Mouse (Mus musculus) MEL (cell line): Measurements from ENCODE around the gene Agbl2. TPM values are rescaled to one million over a fixed set of nuclear protein-coding genes. Genes with fewer than 3 reads are reported as not detected.

Experiments
- DNase-seq: peaks from one replicate; pipeline ENCODE4 v3.0.0; 2011; ENCODE audit warnings: low read depth, low spot score
- H3K27ac ChIP-seq: 2 replicates; pipeline ENCODE4 v1.5.1; 2012; ENCODE audit warnings: low read depth, mild to moderate bottlenecking, control low read depth, low read length, moderate library complexity; ENCODE audit not compliant: control insufficient read depth
- H3K27me3 ChIP-seq, 2 experiments: fragments of 150-350 bp in 1 of 2; sonication (generic) in 1 of 2; 2 replicates each; pipeline ENCODE4 v1.6.1; 2012; ENCODE audit warnings: low read length in 2 of 2, mild to moderate bottlenecking in 2 of 2, improper control_type of control experiment in 1 of 2, moderate library complexity in 1 of 2; ENCODE audit not compliant: insufficient read depth in 2 of 2, control insufficient read depth in 1 of 2
- H3K36me3 ChIP-seq, 2 experiments: 2 replicates each; pipeline ENCODE4 v1.6.1; 2012 to 2014; ENCODE audit warnings: low read length in 2 of 2, improper control_type of control experiment in 1 of 2, inconsistent platforms in 1 of 2, mild to moderate bottlenecking in 1 of 2; ENCODE audit not compliant: insufficient read depth in 2 of 2, control insufficient read depth in 1 of 2
- H3K4me1 ChIP-seq, 2 experiments: fragments of 150-350 bp in 1 of 2; sonication (generic) in 1 of 2; 2 replicates each; pipeline ENCODE4 v1.6.1; 2012; ENCODE audit warnings: low read length in 2 of 2, improper control_type of control experiment in 1 of 2, mild to moderate bottlenecking in 1 of 2; ENCODE audit not compliant: insufficient read depth in 2 of 2, control insufficient read depth in 1 of 2
- H3K4me3 ChIP-seq, 2 experiments: fragments of 150-350 bp in 1 of 2; sonication (generic) in 1 of 2; 2 replicates each; pipeline ENCODE4 v1.5.1; 2012; ENCODE audit warnings: low read depth in 2 of 2, low read length in 2 of 2, mild to moderate bottlenecking in 2 of 2, moderate library complexity in 2 of 2, control low read depth in 1 of 2, improper control_type of control experiment in 1 of 2; ENCODE audit not compliant: control insufficient read depth in 1 of 2, insufficient read depth in 1 of 2
- H3K79me2 ChIP-seq: 2 replicates; pipeline ENCODE4 v1.6.1; 2012; ENCODE audit warnings: mild to moderate bottlenecking, low read length, moderate library complexity; ENCODE audit not compliant: control insufficient read depth, poor library complexity, insufficient read depth
- H3K9ac ChIP-seq: 2 replicates; pipeline ENCODE4 v1.6.1; 2012; ENCODE audit warnings: low read depth, mild to moderate bottlenecking, control low read depth, low read length, moderate library complexity; ENCODE audit not compliant: control insufficient read depth, poor library complexity, severe bottlenecking
- H3K9me3 ChIP-seq: fragments of 150-350 bp; sonication (generic); replicated peaks from 2 replicates; pipeline ENCODE4 v1.6.1; 2012; ENCODE audit warnings: mild to moderate bottlenecking, low read length, improper control_type of control experiment, moderate library complexity; ENCODE audit not compliant: insufficient read depth
- BHLHE40 ChIP-seq: IDR thresholded peaks from 2 replicates; pipeline ENCODE4 v1.6.1; 2012; ENCODE audit warnings: low read depth, mild to moderate bottlenecking, inconsistent platforms, low read length, improper control_type of control experiment, borderline replicate concordance
- CHD1 ChIP-seq: IDR thresholded peaks from 2 replicates; pipeline ENCODE4 v1.6.1; 2012; ENCODE audit warnings: low read depth, mild to moderate bottlenecking, inconsistent platforms, low read length, improper control_type of control experiment
- JUND ChIP-seq: IDR thresholded peaks from 2 replicates; pipeline ENCODE4 v1.6.1; 2011; ENCODE audit warnings: low read depth, mild to moderate bottlenecking, improper control_type of control experiment, low read length
- MAFK ChIP-seq: IDR thresholded peaks from 2 replicates; pipeline ENCODE4 v1.6.1; 2011; ENCODE audit warnings: low read depth, mild to moderate bottlenecking, low read length, improper control_type of control experiment, borderline replicate concordance
- MAZ ChIP-seq: IDR thresholded peaks from 2 replicates; pipeline ENCODE4 v1.6.1; 2012; ENCODE audit warnings: low read depth, mild to moderate bottlenecking, inconsistent platforms, low read length, improper control_type of control experiment
- MEF2A ChIP-seq: IDR thresholded peaks from 2 replicates; pipeline ENCODE4 v1.6.1; 2014; ENCODE audit warnings: low read depth, mild to moderate bottlenecking, inconsistent platforms, low read length, improper control_type of control experiment; ENCODE audit not compliant: poor library complexity, insufficient replicate concordance, severe bottlenecking; ENCODE audit errors: extremely low read depth
- MXI1 ChIP-seq: IDR thresholded peaks from 2 replicates; pipeline ENCODE4 v1.6.1; 2011; ENCODE audit warnings: mild to moderate bottlenecking, low read depth, low read length, improper control_type of control experiment
- MYC ChIP-seq: IDR thresholded peaks from 2 replicates; pipeline ENCODE4 v1.6.1; 2011; ENCODE audit warnings: low read depth, mild to moderate bottlenecking, low read length, improper control_type of control experiment, moderate library complexity
- NELFE ChIP-seq: IDR thresholded peaks from 2 replicates; pipeline ENCODE4 v1.6.1; 2011; ENCODE audit warnings: low read depth, low read length, improper control_type of control experiment
- POLR2AphosphoS2 ChIP-seq: IDR thresholded peaks from 2 replicates; pipeline ENCODE4 v1.6.1; 2011; ENCODE audit warnings: low read length, improper control_type of control experiment
- RAD21 ChIP-seq: IDR thresholded peaks from 2 replicates; pipeline ENCODE4 v1.6.1; 2011; ENCODE audit warnings: mild to moderate bottlenecking, low read depth, low read length, improper control_type of control experiment
- SIN3A ChIP-seq: IDR thresholded peaks from 2 replicates; pipeline ENCODE4 v1.6.1; 2012; ENCODE audit warnings: low read length, improper control_type of control experiment, inconsistent platforms
- TAL1 ChIP-seq: IDR thresholded peaks from 2 replicates; pipeline ENCODE4 v1.6.1; 2012; ENCODE audit warnings: mild to moderate bottlenecking, inconsistent platforms, low read length, moderate library complexity, mixed read lengths
- UBTF ChIP-seq: IDR thresholded peaks from 2 replicates; pipeline ENCODE4 v1.6.1; 2012; ENCODE audit warnings: low read depth, mild to moderate bottlenecking, inconsistent platforms, low read length, improper control_type of control experiment, moderate library complexity, borderline replicate concordance; ENCODE audit not compliant: insufficient read depth
- USF1 ChIP-seq: IDR thresholded peaks from 2 replicates; pipeline ENCODE4 v1.6.1; 2014; ENCODE audit warnings: low read depth, mild to moderate bottlenecking, inconsistent platforms, low read length, improper control_type of control experiment, moderate library complexity
- ZC3H11A ChIP-seq: IDR thresholded peaks from 2 replicates; pipeline ENCODE4 v1.6.1; 2012; ENCODE audit warnings: low read depth, mild to moderate bottlenecking, inconsistent platforms, low read length, improper control_type of control experiment
- polyA plus RNA-seq, 2 experiments: library from polyadenylated mRNA; stranded (reverse) in 1 of 2; unstranded in 1 of 2; fragments of >175 nt in 1 of 2; fragments of >200 nt in 1 of 2; gene quantifications; 2 replicates each; pipeline versions ENCODE4 v1.2.1 to v1.2.4; 2012; ENCODE audit warnings: low replicate concordance in 2 of 2, low read depth in 1 of 2; ENCODE audit not compliant: insufficient read length in 2 of 2, insufficient read depth in 1 of 2, missing spikeins in 1 of 2
- total RNA-seq: library from RNA; depleted of rRNA; stranded (reverse); fragments of 300-350 nt; gene quantifications from 2 replicates; pipeline ENCODE4 v1.2.3, GENCODE M21; 2012

Gene Agbl2
- total and polyA plus RNA-seq, 3 experiments: not detected

DNA sequence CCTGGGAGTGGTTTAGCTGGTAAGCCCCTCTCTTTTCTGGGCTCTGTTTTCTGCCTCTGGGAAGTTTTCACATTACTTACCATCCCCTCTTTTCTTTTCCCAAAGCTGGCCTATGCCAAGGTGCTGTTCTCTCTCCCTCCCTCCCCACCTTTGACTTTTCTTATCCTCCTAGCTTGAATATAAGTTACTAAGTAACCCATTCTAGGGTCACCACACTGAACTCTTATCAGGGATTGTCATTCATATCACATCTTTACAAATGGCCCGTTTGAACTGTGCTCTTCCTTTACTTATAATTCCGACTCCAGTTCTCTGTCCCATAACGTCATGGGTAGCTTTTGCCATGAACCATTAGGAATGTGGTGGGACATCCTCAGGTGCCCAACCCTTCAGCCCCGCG lies 62.7 kb downstream of the Agbl2 start:
- H3K27me3 ChIP-seq: no peaks in the 10 kb centered on the region
- peaks cover 13% of the 10 kb centered on the region for H3K79me2 ChIP-seq
- H3K4me3 ChIP-seq: no peak overlapping the region
- no peak overlapping the region for H3K9ac ChIP-seq
- TF ChIP-seq ZC3H11A (no peak), MEF2A (no peak), MXI1 (no peak), SIN3A (no peak), CHD1 (no peak), JUND (no peak), RAD21 (no peak), MAZ (no peak), MAFK (no peak), NELFE (no peak)
- no peaks in the 10 kb centered on the region for H3K9me3 ChIP-seq
- DNase-seq: no peak
- no peak overlapping the region for H3K27ac ChIP-seq
- peaks cover 2 to 24% of the 10 kb centered on the region in 2 experiments; a peak in 3 of 4 replicates for H3K36me3 ChIP-seq
- peaks cover 2 to 9% of the 10 kb centered on the region in 2 experiments for H3K4me1 ChIP-seq

- no peak for DNase-seq
- peak overlapping the region; percentile 79 for H3K9ac ChIP-seq
- TF ChIP-seq USF1 (no peak), MAFK (no peak), MYC (no peak), UBTF (no peak), POLR2AphosphoS2 (no peak), BHLHE40 (no peak)
- H3K36me3 ChIP-seq: peaks cover 2 to 24% of the 10 kb centered on the region in 2 experiments; a peak in 3 of 4 replicates
- H3K27ac ChIP-seq: peak overlapping the region; percentile 70; the same call in 1 of the 2 replicates
- H3K4me3 ChIP-seq: peak overlapping the region; percentile 64 to 79
- no peaks in the 10 kb centered on the region for H3K27me3 ChIP-seq
- no peaks in the 10 kb centered on the region for H3K9me3 ChIP-seq
- H3K79me2 ChIP-seq: peaks cover 14% of the 10 kb centered on the region
- H3K4me1 ChIP-seq: peaks cover 2 to 9% of the 10 kb centered on the region in 2 experiments
These were observed 63.6 kb downstream of the Agbl2 start for GRCm38 (mm10) chr2:90846171-90846570.

- DNase-seq: no peak
- Histone ChIP-seq H3K27me3 (no peaks in the 10 kb centered on the region), H3K36me3 (peaks cover 2 to 24% of the 10 kb centered on the region in 2 experiments; a peak in 3 of 4 replicates), H3K4me3 (peak overlapping the region; percentile 64 to 79), H3K27ac (peak overlapping the region; percentile 70), H3K9me3 (no peaks in the 10 kb centered on the region), H3K79me2 (peaks cover 14% of the 10 kb centered on the region), H3K4me1 (peaks cover 2 to 9% of the 10 kb centered on the region in 2 experiments)
- TF ChIP-seq RAD21 (no peak), TAL1 (no peak)
- TF ChIP-seq, all 39 proteins: peak for 0
- H3K9ac ChIP-seq: peak overlapping the region; percentile 79
These were observed 64.0 kb downstream of the Agbl2 start for GRCm38 (mm10) chr2:90846597-90846954.
